Comparison of ENCODE assay signal across 15 mouse cellular contexts in the genomic region with DNA sequence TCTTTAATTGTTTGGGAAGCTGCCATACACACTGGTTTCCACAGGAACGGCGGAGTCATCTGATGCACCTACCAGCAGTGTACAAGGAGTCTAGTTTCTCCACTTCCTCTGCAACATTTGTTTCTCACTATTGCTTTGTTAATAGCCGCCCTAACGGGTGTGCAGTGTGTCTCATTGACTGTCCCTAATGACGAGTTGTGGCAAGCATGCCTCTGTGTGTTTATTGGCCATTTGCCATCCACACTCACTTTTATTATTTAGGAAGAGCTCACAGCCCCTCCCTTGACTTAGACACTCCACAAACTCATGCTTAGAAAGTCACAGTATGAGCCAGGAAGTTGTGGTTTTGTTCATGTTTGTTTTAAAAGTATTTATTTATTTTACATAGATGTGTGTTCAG. TPM values are rescaled to one million over a fixed set of nuclear protein-coding genes. Genes with fewer than 3 reads are reported as not detected.
DNase-seq lines count a peak whose midpoint lies in the region; ATAC-seq and TF ChIP-seq lines count a peak whose summit lies in the region.
"Had no signal": no experiment of that assay in that cellular context is flagged by ENCODE, and none has a peak within 500 bp of the region (broad histone marks: within the 10 kb centered on the region; RNA-seq: fewer than 3 reads in every experiment).

No protein-coding gene starts in this region.

- no peak for TF ChIP-seq EP300 in heart, postnatal 0 days (IDR thresholded peaks at IDR 0.05; ENCODE audit: low read depth)

- no peaks in the 10 kb centered on the region for H3K36me3 ChIP-seq in heart, postnatal 0 days (replicated peaks; ENCODE audit: control insufficient read depth, insufficient read depth, low read length)
- no peaks in the 10 kb centered on the region for H3K36me3 ChIP-seq in heart, embryonic 10.5 days
- H3K36me3 ChIP-seq in lung, embryonic 15.5 days: no peaks in the 10 kb centered on the region
- H3K36me3 ChIP-seq: midbrain, embryonic 10.5 days; stomach, embryonic 15.5 days had no signal

- no peak overlapping the region for H3K27ac ChIP-seq in heart, postnatal 0 days (ENCODE audit: low read depth)
- no peak overlapping the region for H3K27ac ChIP-seq in heart, embryonic 10.5 days
- peak overlapping the region; percentile 84 for H3K27ac ChIP-seq in lung, embryonic 15.5 days
- H3K27ac ChIP-seq: midbrain, embryonic 10.5 days; stomach, embryonic 15.5 days had no signal

- H3K4me1 ChIP-seq in heart, postnatal 0 days (ENCODE audit: control insufficient read depth, insufficient read depth): no peaks in the 10 kb centered on the region
- no peaks in the 10 kb centered on the region for H3K4me1 ChIP-seq in heart, embryonic 10.5 days
- peaks cover 18% of the 10 kb centered on the region for H3K4me1 ChIP-seq in lung, embryonic 15.5 days
- H3K4me1 ChIP-seq: midbrain, embryonic 10.5 days had no signal

- 51% methylated on average over 5 of the region's 5 CpGs for WGBS in heart, postnatal 0 days
- 73% methylated on average over 5 of the region's 5 CpGs for WGBS in heart, embryonic 10.5 days
- 36% methylated on average over 5 of the region's 5 CpGs for WGBS in lung, embryonic 15.5 days

- H3K9ac ChIP-seq in heart, postnatal 0 days (replicated peaks; ENCODE audit: low read depth, low read length): no peak overlapping the region
- no peak overlapping the region for H3K9ac ChIP-seq in lung, embryonic 15.5 days
- H3K9ac ChIP-seq: stomach, embryonic 15.5 days had no signal

- no peaks in the 10 kb centered on the region for H3K9me3 ChIP-seq in heart, postnatal 0 days (replicated peaks; ENCODE audit: control insufficient read depth, low read length)
- no peaks in the 10 kb centered on the region for H3K9me3 ChIP-seq in heart, embryonic 10.5 days
- H3K9me3 ChIP-seq in lung, embryonic 15.5 days: no peaks in the 10 kb centered on the region
- H3K9me3 ChIP-seq: midbrain, embryonic 10.5 days; stomach, embryonic 15.5 days had no signal

- no peak for TF ChIP-seq CTCF in heart, postnatal 0 days (IDR thresholded peaks at IDR 0.05; ENCODE audit: low read depth)

- no peak for ATAC-seq in heart, postnatal 0 days (ENCODE audit: insufficient read depth, low read depth)
- peak; percentile 62; the same call in 1 of the 2 replicates for ATAC-seq in lung, embryonic 15.5 days (ENCODE audit: borderline replicate concordance, extremely low read depth, low FRiP score, low TSS enrichment)

- DNase-seq in heart, postnatal 0 days (ENCODE audit: low spot score): peak; percentile 10
- no peak for DNase-seq in heart, embryonic 10.5 days (ENCODE audit: low spot score)
- DNase-seq in lung, adult 18-20 months: no peak
- peak; percentile 6 for DNase-seq in brain, adult 2 months (ENCODE audit: low read depth, low spot score)
- DNase-seq in lung, postnatal 14 days: peak; percentile 3
- DNase-seq in embryo, embryonic 10 days (ENCODE audit: low spot score): no peak
- DNase-seq: adrenal gland, postnatal 36 days; cerebellum, adult 9-11 months; embryo, embryonic 11 days; gastrocnemius, postnatal 14 days; heart, postnatal 10 days; liver had no signal

- no peaks in the 10 kb centered on the region for H3K27me3 ChIP-seq in heart, postnatal 0 days (ENCODE audit: control insufficient read depth, insufficient read depth, low read length)
- no peaks in the 10 kb centered on the region for H3K27me3 ChIP-seq in heart, embryonic 10.5 days (ENCODE audit: insufficient read depth, poor library complexity, severe bottlenecking)
- no peaks in the 10 kb centered on the region for H3K27me3 ChIP-seq in lung, embryonic 15.5 days
- H3K27me3 ChIP-seq: stomach, embryonic 15.5 days had no signal

- H3K4me2 ChIP-seq in heart, postnatal 0 days (ENCODE audit: low read depth, low read length): no peak overlapping the region
- H3K4me2 ChIP-seq in lung, embryonic 15.5 days: no peak overlapping the region
- H3K4me2 ChIP-seq: stomach, embryonic 15.5 days had no signal

- no peak overlapping the region for H3K4me3 ChIP-seq in heart, postnatal 0 days (ENCODE audit: low read depth, low read length)
- no peak overlapping the region for H3K4me3 ChIP-seq in heart, embryonic 10.5 days
- no peak overlapping the region for H3K4me3 ChIP-seq in lung, embryonic 15.5 days
- H3K4me3 ChIP-seq: midbrain, embryonic 10.5 days; stomach, embryonic 15.5 days had no signal

RNA-seq across cellular contexts. Expression of gene Bend4, which starts 45.0 kb away (rescaled TPM):
- total RNA-seq in heart, postnatal 0 days (2014; rRNA removed; ENCODE audit: low replicate concordance): 11.2 and 13.3 TPM in 2 replicates
- 5.8 and 6.8 TPM in 2 replicates for polyA plus RNA-seq in heart, postnatal 0 days (2015; fragmentation: Nextera tagmentation; extraction: Ambion mirVana)
- polyA plus RNA-seq in heart, embryonic 10.5 days (2016; fragmentation: Nextera tagmentation; extraction: Ambion mirVana): 23.5 and 24.0 TPM in 2 replicates
- polyA plus RNA-seq in lung, embryonic 15.5 days (2015; fragmentation: Nextera tagmentation; extraction: Ambion mirVana): 6.6 and 7.4 TPM in 2 replicates

Comparison
In these comparisons a context has a peak if more than half of its experiments do, and no peak if none do; other contexts are left out.
1. DNase-seq: peak in heart, postnatal 0 days (single experiment), brain, adult 2 months (single experiment) and lung, postnatal 14 days (single experiment); none in heart, embryonic 10.5 days (single experiment), lung, adult 18-20 months (0 of 2) and embryo, embryonic 10 days (single experiment).